ENCODE assay signal across 23 mouse cellular contexts in genomic region chr1:18190714-18191712, GRCm38 (mm10). TPM values are rescaled to one million over a fixed set of nuclear protein-coding genes. Genes with fewer than 3 reads are reported as not detected.
A peak's percentile ranks its signal among the peaks of the same experiment; 100 is the strongest.
DNase-seq lines count a peak whose midpoint lies in the region; ATAC-seq and TF ChIP-seq lines count a peak whose summit lies in the region.
"Had no signal": no experiment of that assay in that cellular context is flagged by ENCODE, and none has a peak within 500 bp of the region (broad histone marks: within the 10 kb centered on the region; RNA-seq: fewer than 3 reads in every experiment).

No protein-coding gene starts in this region.

- no peak for DNase-seq in hindbrain, embryonic 11.5 days (ENCODE audit: low spot score)
- peak; percentile 48 for DNase-seq in hindbrain, postnatal 0 days (ENCODE audit: low spot score)
- peak; percentile 2 for DNase-seq in retina, postnatal 1 day
- no peak for DNase-seq in thymus, postnatal 14 days
- DNase-seq: adrenal gland, adult 2 months; cerebellum, adult 9-11 months; gastrocnemius, adult 2 months; heart, adult 2 months; layer of hippocampus, adult 9-11 months; liver; lung, adult 18-20 months; thymus, postnatal 4 days had no signal

- no peak overlapping the region for H3K4me3 ChIP-seq in hindbrain, embryonic 13.5 days
- no peak overlapping the region for H3K4me3 ChIP-seq in hindbrain, embryonic 11.5 days (ENCODE audit: low read depth, low read length)
- no peak overlapping the region for H3K4me3 ChIP-seq in forebrain, embryonic 15.5 days
- H3K4me3 ChIP-seq in hindbrain, postnatal 0 days (ENCODE audit: low read length) = no peak overlapping the region
- H3K4me3 ChIP-seq: embryonic facial prominence, embryonic 12.5 days; gastrocnemius, adult 2 months; heart, adult 2 months had no signal

- no peaks in the 10 kb centered on the region for H3K27me3 ChIP-seq in hindbrain, embryonic 13.5 days
- no peaks in the 10 kb centered on the region for H3K27me3 ChIP-seq in hindbrain, embryonic 11.5 days (ENCODE audit: control insufficient read depth, insufficient read depth, low read length)
- no peaks in the 10 kb centered on the region for H3K27me3 ChIP-seq in forebrain, embryonic 15.5 days
- H3K27me3 ChIP-seq in hindbrain, postnatal 0 days (ENCODE audit: insufficient read depth, low read length) = no peaks in the 10 kb centered on the region
- H3K27me3 ChIP-seq: embryonic facial prominence, embryonic 12.5 days had no signal

- peaks cover 12% of the 10 kb centered on the region for H3K4me1 ChIP-seq in hindbrain, embryonic 13.5 days (replicated peaks)
- H3K4me1 ChIP-seq in hindbrain, embryonic 11.5 days (replicated peaks; ENCODE audit: control insufficient read depth, insufficient read depth, low read length) = no peaks in the 10 kb centered on the region
- peaks cover 24% of the 10 kb centered on the region for H3K4me1 ChIP-seq in forebrain, embryonic 15.5 days
- no peaks in the 10 kb centered on the region for H3K4me1 ChIP-seq in hindbrain, postnatal 0 days (ENCODE audit: insufficient read depth, low read length)
- H3K4me1 ChIP-seq: embryonic facial prominence, embryonic 12.5 days had no signal

- H3K36me3 ChIP-seq in hindbrain, embryonic 13.5 days = no peaks in the 10 kb centered on the region
- H3K36me3 ChIP-seq in hindbrain, embryonic 11.5 days (ENCODE audit: control insufficient read depth, insufficient read depth, low read length) = no peaks in the 10 kb centered on the region
- H3K36me3 ChIP-seq in forebrain, embryonic 15.5 days = no peaks in the 10 kb centered on the region
- H3K36me3 ChIP-seq in hindbrain, postnatal 0 days (ENCODE audit: insufficient read depth, low read length) = no peaks in the 10 kb centered on the region
- H3K36me3 ChIP-seq: embryonic facial prominence, embryonic 12.5 days had no signal

- no peak overlapping the region for H3K4me2 ChIP-seq in hindbrain, embryonic 13.5 days
- no peak overlapping the region for H3K4me2 ChIP-seq in hindbrain, embryonic 11.5 days (replicated peaks; ENCODE audit: low read depth, low read length)
- H3K4me2 ChIP-seq in forebrain, embryonic 15.5 days (replicated peaks) = no peak overlapping the region
- no peak overlapping the region for H3K4me2 ChIP-seq in hindbrain, postnatal 0 days (ENCODE audit: low read depth, low read length)
- H3K4me2 ChIP-seq: embryonic facial prominence, embryonic 12.5 days had no signal

- 13% methylated on average over 1 of the region's 1 CpGs for WGBS in hindbrain, embryonic 13.5 days
- WGBS in hindbrain, embryonic 11.5 days = 11% methylated on average over 1 of the region's 1 CpGs
- WGBS in forebrain, embryonic 15.5 days = 0% methylated on average over 1 of the region's 1 CpGs
- WGBS in hindbrain, postnatal 0 days = 10% methylated on average over 1 of the region's 1 CpGs

- H3K9ac ChIP-seq in hindbrain, embryonic 13.5 days = no peak overlapping the region
- H3K9ac ChIP-seq in hindbrain, embryonic 11.5 days (ENCODE audit: low read depth, low read length) = no peak overlapping the region
- no peak overlapping the region for H3K9ac ChIP-seq in forebrain, embryonic 15.5 days (replicated peaks)
- H3K9ac ChIP-seq in hindbrain, postnatal 0 days (replicated peaks; ENCODE audit: low read length) = no peak overlapping the region
- H3K9ac ChIP-seq: embryonic facial prominence, embryonic 12.5 days had no signal

- peak; percentile 74 for ATAC-seq in hindbrain, embryonic 13.5 days (ENCODE audit: low FRiP score)
- ATAC-seq in hindbrain, embryonic 11.5 days (ENCODE audit: low FRiP score) = no peak
- peak; percentile 83 for ATAC-seq in forebrain, embryonic 15.5 days (replicated peaks)
- ATAC-seq in hindbrain, postnatal 0 days = peak; percentile 69
- no peak for ATAC-seq in CD4-positive, CD25-positive, alpha-beta regulatory T cell, adult 4 months
- ATAC-seq: inflammation-experienced regulatory T-cells, adult 6 months had no signal

- H3K27ac ChIP-seq in hindbrain, embryonic 13.5 days = no peak overlapping the region; the same call in none of the 2 replicates
- no peak overlapping the region for H3K27ac ChIP-seq in hindbrain, embryonic 11.5 days (ENCODE audit: low read depth, low read length)
- peak overlapping the region; percentile 70 for H3K27ac ChIP-seq in forebrain, embryonic 15.5 days (replicated peaks)
- H3K27ac ChIP-seq in hindbrain, postnatal 0 days = no peak overlapping the region
- H3K27ac ChIP-seq: embryonic facial prominence, embryonic 12.5 days; gastrocnemius, adult 2 months; heart, adult 2 months; macrophage had no signal

- TF ChIP-seq CTCF in hindbrain, postnatal 0 days (IDR thresholded peaks at IDR 0.05; ENCODE audit: low read depth) = no peak

- H3K9me3 ChIP-seq in hindbrain, embryonic 13.5 days = no peaks in the 10 kb centered on the region
- no peaks in the 10 kb centered on the region for H3K9me3 ChIP-seq in hindbrain, embryonic 11.5 days (ENCODE audit: control insufficient read depth, low read length)
- H3K9me3 ChIP-seq in forebrain, embryonic 15.5 days = no peaks in the 10 kb centered on the region
- no peaks in the 10 kb centered on the region for H3K9me3 ChIP-seq in hindbrain, postnatal 0 days (ENCODE audit: low read length)
- H3K9me3 ChIP-seq: embryonic facial prominence, embryonic 12.5 days had no signal

RNA-seq across cellular contexts. Expression of gene Crisp4, which starts 45.3 kb away (rescaled TPM):
- not detected in 2 replicates for polyA plus RNA-seq in hindbrain, embryonic 13.5 days (2015; fragmentation: Nextera tagmentation; extraction: Ambion mirVana)
- polyA plus RNA-seq in hindbrain, embryonic 11.5 days (2014; fragmentation: Nextera tagmentation; extraction: Ambion mirVana) = not detected in 2 replicates
- polyA plus RNA-seq in forebrain, embryonic 15.5 days (2015; fragmentation: Nextera tagmentation; extraction: Ambion mirVana) = not detected in 2 replicates
- total RNA-seq in hindbrain, postnatal 0 days (2014; rRNA removed) = not detected in 2 replicates
- not detected in 2 replicates for polyA plus RNA-seq in hindbrain, postnatal 0 days (2015; fragmentation: Nextera tagmentation; extraction: Ambion mirVana)
- polyA plus RNA-seq in CD4-positive, CD25-positive, alpha-beta regulatory T cell, adult 4 months (2017; shearing (Covaris generic)) = not detected
- total RNA-seq: adrenal gland, adult 2 months; gastrocnemius, adult 2 months; heart, adult 2 months; left cerebral cortex, postnatal 10 days; MEL; monocyte, adult 5-6 weeks had no signal
- polyA plus RNA-seq: adrenal gland, adult 2 months; embryonic facial prominence, embryonic 12.5 days; heart, adult 2 months; heart, postnatal 0 days; inflammation-experienced regulatory T-cells, adult 6 months; kidney, embryonic 16.5 days; macrophage had no signal

RNA-seq across cellular contexts. Expression of gene Defb18, which starts 46.2 kb away (rescaled TPM):
- polyA plus RNA-seq in hindbrain, embryonic 13.5 days (2015; fragmentation: Nextera tagmentation; extraction: Ambion mirVana) = not detected in 2 replicates
- polyA plus RNA-seq in hindbrain, embryonic 11.5 days (2014; fragmentation: Nextera tagmentation; extraction: Ambion mirVana) = not detected in 2 replicates
- not detected in 2 replicates for polyA plus RNA-seq in forebrain, embryonic 15.5 days (2015; fragmentation: Nextera tagmentation; extraction: Ambion mirVana)
- not detected in 2 replicates for total RNA-seq in hindbrain, postnatal 0 days (2014; rRNA removed)
- polyA plus RNA-seq in hindbrain, postnatal 0 days (2015; fragmentation: Nextera tagmentation; extraction: Ambion mirVana) = not detected in 2 replicates
- not detected for polyA plus RNA-seq in CD4-positive, CD25-positive, alpha-beta regulatory T cell, adult 4 months (2017; shearing (Covaris generic))
- total RNA-seq: adrenal gland, adult 2 months; gastrocnemius, adult 2 months; heart, adult 2 months; left cerebral cortex, postnatal 10 days; MEL; monocyte, adult 5-6 weeks had no signal
- polyA plus RNA-seq: adrenal gland, adult 2 months; embryonic facial prominence, embryonic 12.5 days; heart, adult 2 months; heart, postnatal 0 days; inflammation-experienced regulatory T-cells, adult 6 months; kidney, embryonic 16.5 days; macrophage had no signal

Comparison
In these comparisons a context has a peak if more than half of its experiments do, and no peak if none do; other contexts are left out.
1. ATAC-seq: peak in hindbrain, embryonic 13.5 days (single experiment), forebrain, embryonic 15.5 days (single experiment) and hindbrain, postnatal 0 days (single experiment); none in hindbrain, embryonic 11.5 days (single experiment) and CD4-positive, CD25-positive, alpha-beta regulatory T cell, adult 4 months (single experiment).
2. DNase-seq: peak in hindbrain, postnatal 0 days (single experiment) and retina, postnatal 1 day (single experiment); none in hindbrain, embryonic 11.5 days (single experiment) and thymus, postnatal 14 days (single experiment).